Mouse (Mus musculus): ENCODE measurements at regions not wholly inside any gene's neighbourhood (a gene's known extent, or its start where the extent isn't known, plus 50 kb on each side); places are given as distances from the start of the nearest gene placed in this dataset.

GRCm38 (mm10) chr6:117427351-117428142 is 259.2 kb downstream of the Cxcl12 start:
- ATAC-seq, result no peak

GRCm38 (mm10) chr6:117428441-117428840 is 260.1 kb downstream of the Cxcl12 start:
- ATAC-seq, result no peak

GRCm38 (mm10) chr6:117430876-117431781 is 262.8 kb downstream of the Cxcl12 start:
- ATAC-seq, result peak; percentile 95

GRCm38 (mm10) chr6:117436851-117437250 is 268.5 kb downstream of the Cxcl12 start:
- no peak for ATAC-seq

GRCm38 (mm10) chr6:117437411-117438101 is 269.2 kb downstream of the Cxcl12 start:
- ATAC-seq, result no peak

- ATAC-seq, result no peak
Observed at GRCm38 (mm10) chr6:117448652-117449051, 280.3 kb downstream of the Cxcl12 start.

GRCm38 (mm10) chr6:117451001-117451400 is 282.7 kb downstream of the Cxcl12 start:
- no peak for ATAC-seq

- no peak for ATAC-seq
Observed at GRCm38 (mm10) chr6:117460193-117460592, 291.9 kb downstream of the Cxcl12 start.

GRCm38 (mm10) chr6:117465165-117465564 is 296.8 kb downstream of the Cxcl12 start:
- ATAC-seq, result no peak

- no peak for ATAC-seq
Observed at GRCm38 (mm10) chr6:117465606-117466174, 297.4 kb downstream of the Cxcl12 start.

GRCm38 (mm10) chr6:117479376-117479775 is 311.0 kb downstream of the Cxcl12 start:
- no peak for ATAC-seq

- ATAC-seq, result no peak
Observed at GRCm38 (mm10) chr6:117480396-117480795, 312.1 kb downstream of the Cxcl12 start.

GRCm38 (mm10) chr6:117489161-117489560 is 320.8 kb downstream of the Cxcl12 start:
- no peak for ATAC-seq

- no peak for ATAC-seq
Observed at GRCm38 (mm10) chr6:117489761-117490396, 321.5 kb downstream of the Cxcl12 start.

GRCm38 (mm10) chr6:117494971-117495370 is 326.6 kb downstream of the Cxcl12 start:
- ATAC-seq, result no peak

- ATAC-seq, result no peak
Observed at GRCm38 (mm10) chr6:117497337-117497736, 329.0 kb downstream of the Cxcl12 start.

GRCm38 (mm10) chr6:117497904-117498303 is 329.6 kb downstream of the Cxcl12 start:
- no peak for ATAC-seq

- ATAC-seq, result no peak
Observed at GRCm38 (mm10) chr6:117502346-117502745, 334.0 kb downstream of the Cxcl12 start.

GRCm38 (mm10) chr6:117504771-117505170 is 336.2 kb upstream of the Zfp637 start:
- ATAC-seq, result no peak

- ATAC-seq, result no peak
Observed at GRCm38 (mm10) chr6:117505431-117505830, 335.5 kb upstream of the Zfp637 start.

- ATAC-seq, result no peak
Observed at GRCm38 (mm10) chr6:117506619-117507018, 334.4 kb upstream of the Zfp637 start.

- ATAC-seq, result no peak
Observed at GRCm38 (mm10) chr6:117508860-117509259, 332.1 kb upstream of the Zfp637 start.
